Mouse (Mus musculus): ENCODE results near the gene Adamts14.

Gene Adamts14

DNA sequence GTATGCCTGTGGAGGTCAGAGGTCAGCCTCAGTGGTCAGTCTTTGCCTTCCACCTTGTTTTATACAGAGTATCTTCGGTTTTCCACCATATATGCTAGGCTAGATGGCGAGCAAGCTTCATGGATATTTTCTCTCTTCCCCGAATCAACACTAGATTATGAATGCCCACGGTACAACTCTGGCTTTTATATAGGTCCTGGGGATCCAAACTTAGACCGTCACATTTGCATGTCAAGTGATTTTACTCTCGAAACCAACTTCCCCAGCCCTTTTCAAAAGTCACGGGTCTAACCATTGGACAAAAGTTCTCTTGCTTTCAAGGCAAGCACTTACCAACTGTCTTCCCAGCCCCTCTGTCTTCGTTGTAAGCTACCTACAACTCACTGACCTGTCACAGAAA, 94.6 kb downstream of the Adamts14 start:
- no peak for DNase-seq (ENCODE audit: inconsistent ontology term)

DNA sequence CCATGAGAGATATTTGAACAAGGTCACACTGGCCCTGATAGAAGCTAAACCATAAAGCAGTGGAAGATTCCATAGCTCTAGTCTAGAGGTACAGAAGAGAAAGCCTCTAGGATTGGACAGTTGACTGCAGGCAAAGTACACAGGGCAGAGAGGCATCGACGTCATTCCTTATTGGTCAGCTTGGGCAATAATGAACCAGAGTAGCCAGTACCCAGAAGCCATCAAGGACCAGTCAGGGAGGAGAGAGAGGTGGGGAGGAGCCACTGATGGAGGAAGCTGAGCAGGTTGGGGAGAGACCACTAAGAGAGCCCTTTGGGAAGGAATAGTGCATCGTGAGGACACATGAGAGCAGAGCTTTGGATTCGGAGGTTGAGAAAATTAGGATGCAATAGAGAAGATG, 95.5 kb downstream of the Adamts14 start:
- no peak for DNase-seq (ENCODE audit: inconsistent ontology term)

DNA sequence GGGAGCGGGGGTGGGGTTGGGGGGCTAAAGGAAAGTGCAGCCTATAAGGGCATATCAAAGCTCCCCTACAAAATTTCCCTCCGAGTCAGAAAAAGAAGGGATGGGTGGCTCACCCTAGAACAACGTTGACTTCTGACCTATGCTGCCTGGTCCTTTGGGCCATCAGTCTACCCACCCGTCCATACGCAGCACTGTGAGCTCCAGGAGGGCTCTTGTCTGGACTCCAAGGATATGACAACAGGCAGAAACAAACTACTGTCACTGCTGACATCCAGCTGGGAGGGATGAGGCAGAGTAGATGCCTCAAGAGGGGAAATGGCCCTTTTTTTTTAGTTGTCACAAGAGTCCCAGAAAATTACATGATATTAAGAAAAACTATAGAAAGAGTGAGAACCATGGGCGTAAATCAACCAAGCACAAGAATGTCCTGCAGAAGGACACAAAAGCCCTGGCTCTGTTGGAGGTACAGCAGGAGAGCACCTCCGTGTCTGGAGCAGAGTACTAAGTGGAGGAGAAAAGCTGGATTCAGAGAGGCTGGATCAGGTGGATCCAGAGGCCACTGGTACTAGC, 96.9 kb downstream of the Adamts14 start:
- no peak for DNase-seq (ENCODE audit: inconsistent ontology term)

DNA sequence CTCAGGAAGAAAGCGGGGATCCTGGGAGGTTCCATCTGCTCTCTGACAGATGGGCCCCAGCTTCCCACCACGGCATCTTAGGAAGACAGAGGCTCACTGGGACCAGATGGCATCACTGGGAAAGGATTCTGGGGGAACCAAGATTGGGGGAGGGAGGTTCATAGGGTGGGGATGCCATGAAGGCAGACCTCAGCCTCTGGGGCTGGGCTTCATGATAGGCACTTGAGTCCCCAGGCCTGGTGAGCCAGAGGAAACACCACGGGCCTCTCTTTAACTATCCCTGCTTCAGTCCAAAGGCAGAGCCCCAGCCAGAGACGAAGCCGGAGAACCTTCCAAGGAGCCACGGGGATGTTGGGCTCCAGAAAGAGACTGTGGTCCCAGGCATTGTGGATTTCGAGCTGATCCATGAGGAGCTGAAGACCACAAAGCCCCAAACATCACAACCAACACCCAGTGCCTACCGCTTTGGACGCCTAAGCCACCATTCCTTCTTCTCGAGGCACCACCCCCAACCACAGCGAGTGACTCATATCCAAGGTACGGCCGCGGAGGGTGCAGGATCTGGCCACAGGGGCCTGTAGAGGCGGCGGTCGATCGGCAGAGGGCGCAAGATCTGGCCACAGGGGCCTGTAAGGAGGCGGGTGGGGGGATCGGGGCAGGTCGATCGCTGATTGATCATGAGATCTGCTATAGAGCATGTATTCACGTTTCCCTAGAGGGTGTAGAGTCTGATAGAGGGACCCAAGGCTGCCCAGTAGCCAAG, 97.6 kb downstream of the Adamts14 start:
- peak; percentile 69 for DNase-seq (ENCODE audit: inconsistent ontology term)

DNA sequence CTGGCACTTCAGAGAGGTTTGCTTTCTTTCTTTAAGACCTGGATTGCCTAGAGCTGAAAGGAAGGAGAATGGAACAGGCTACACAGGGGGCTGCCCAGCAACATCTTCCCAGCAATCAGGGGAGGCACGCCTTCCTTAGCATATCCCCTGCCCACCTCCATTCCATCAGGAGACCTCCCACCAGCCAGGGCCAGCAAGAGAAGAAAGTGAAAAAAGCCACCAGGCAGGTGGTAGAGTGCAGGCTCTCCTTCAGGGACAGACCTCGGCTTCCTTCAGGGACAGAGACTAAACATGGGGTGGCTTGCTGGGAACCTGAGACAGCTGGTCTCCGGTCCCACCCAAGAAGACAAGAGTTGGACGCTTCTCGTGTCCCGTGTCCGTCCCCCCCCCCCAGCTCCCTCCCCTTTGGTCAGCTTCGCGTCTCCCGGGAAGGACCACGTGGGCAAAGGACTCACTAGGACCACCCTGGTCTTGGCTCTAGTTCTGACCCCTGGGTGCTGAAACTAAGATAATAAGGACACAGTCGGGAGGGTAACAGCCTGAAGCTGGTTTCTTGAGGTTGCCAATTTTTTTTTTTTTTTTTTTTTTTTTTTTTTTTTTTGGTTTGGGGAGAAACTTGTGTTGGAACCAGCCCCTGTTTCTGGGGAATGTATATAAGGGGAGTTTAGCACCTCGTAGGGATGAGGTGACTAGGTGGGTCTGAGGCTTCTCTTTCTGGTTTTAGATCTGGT, 98.4 kb downstream of the Adamts14 start:
- no peak for DNase-seq (ENCODE audit: inconsistent ontology term)

DNA sequence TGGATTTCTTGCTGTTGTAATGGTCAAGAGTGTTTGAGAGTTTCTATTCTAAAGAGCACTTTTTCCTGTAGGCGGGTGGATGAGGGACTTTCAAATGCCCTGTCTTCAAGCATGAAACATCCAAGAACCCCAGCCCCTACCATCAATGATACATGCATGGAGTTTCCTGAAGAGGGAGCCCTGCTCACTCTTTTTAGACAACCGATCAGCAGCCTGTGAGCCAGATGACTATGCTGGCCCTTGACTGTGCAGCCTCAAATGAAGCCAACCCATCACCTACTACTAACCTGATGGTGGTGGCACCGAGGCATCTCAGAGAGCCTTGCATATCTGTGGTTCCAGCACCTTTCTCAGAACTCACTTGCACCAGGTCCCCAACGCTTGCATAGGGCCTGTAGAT, 100.7 kb downstream of the Adamts14 start:
- DNase-seq (ENCODE audit: inconsistent ontology term): no peak

DNA sequence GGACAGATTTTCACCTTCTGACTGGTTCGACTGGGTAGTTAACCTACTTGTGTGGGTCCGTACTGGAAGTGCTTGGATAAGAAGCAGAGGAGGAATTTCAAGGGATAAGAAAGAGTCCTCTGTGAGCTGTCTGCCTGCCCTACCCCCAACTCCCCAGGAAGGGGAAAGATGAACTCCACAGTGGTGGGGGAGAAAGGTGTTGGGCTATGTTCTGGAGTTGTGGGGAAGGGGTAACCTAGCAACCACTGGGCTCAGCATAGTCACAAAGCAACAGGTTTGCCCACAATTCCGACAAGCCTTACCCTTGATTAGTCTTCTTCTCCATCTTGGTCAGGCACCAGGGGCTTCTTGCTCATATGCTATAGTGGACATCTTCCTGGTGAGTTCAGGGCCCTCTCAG, 101.6 kb downstream of the Adamts14 start, which contains the start of gene Tbata:
Tbata (plus strand) TSS at position 301 of the 400 bp plus-strand sequence.
- DNase-seq (ENCODE audit: inconsistent ontology term): no peak

DNA sequence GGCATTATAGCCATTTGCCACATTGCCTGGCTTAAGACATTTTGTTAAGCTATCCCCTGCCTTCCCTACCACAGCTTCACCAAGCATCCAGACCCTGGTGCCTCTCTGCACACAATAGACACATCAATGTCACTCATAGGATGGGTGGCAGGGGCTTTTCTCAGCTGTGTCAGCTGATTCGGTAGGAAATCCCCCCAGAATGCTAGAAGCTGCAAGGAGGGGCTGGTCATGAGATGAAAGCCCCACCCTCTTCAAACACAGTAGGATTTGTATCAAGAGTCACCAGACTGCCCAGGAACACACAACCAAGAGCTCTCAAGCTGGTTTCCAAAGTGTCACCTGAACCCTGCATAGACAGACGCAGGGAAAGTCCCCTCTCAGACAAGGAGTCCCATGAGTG, 104.8 kb downstream of the Adamts14 start:
- DNase-seq (ENCODE audit: inconsistent ontology term): no peak

DNA sequence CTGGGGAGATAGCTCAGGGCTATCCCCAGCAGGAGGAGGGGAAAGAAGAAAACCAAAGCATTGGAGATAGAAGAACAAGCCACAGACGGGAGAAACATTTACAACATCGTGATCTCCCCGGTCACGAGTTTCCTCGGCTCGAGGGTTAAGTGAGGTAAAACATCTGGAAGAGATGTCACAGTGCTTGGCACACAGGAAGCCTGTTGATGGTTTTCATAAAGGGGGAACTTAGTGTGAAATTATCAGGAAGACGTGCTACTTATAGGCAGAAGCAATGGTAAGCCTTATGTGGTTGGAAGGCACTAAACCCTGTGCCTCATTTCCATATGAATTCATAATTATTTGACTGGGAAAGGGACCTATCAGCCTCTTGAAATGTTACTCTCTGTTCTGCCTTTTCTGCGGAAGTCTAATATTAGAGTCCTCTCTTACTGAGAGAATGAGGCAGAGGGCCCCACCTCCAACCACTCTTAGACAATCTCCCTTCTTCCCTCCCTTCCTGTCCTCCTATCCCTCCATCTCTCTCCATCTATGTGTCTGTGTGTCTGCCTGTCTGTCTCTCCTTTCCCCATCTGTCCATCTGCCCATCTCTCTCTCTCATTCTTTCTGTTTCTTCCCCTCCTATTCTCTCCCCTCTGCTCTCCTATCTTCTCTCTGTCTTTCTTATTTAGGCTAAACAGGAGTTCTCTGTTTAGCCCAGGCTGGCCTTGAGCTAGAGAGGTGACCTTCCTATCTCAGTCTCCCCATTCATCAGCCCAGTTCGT, 105.7 kb downstream of the Adamts14 start:
- no peak for DNase-seq (ENCODE audit: inconsistent ontology term)

DNA sequence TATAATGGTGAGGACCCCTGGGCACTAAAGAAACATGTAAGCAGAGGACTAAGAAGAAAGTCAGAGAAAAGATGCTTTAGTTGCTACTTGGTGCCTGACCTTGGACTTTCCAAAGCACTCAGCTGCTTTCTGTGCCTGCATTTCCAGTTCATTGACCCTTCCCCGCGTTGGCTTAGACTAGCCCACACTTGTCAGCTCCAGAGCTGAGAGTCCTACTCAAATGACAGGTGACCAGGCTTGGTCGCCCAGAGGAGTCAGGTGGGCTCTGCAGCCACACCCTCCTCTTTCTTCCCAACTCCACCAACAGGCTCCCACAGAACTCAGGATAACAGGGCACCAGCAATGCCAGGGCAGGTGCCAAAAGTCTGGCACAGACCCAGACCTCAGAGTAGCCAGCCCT, 110.9 kb downstream of the Adamts14 start:
- no peak for DNase-seq (ENCODE audit: inconsistent ontology term)

DNA sequence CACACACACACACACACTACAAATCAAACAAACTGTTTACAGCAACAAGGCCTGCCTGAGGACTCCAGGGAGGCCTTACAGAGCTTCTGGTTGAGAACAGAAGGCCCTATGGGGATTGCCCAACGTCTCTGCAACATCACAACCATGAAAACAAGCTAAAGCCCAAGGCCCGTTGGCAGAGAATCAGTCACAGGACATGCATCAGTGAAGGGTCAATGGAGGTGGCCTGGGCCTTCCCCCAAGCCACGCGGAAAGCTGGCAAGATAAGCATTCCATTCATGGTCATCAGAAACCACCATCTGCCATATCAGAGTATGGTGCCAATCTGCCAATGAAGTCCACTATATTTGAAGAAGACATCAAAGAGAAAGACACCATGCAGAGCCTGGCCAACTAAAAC, 112.6 kb downstream of the Adamts14 start:
- DNase-seq (ENCODE audit: inconsistent ontology term): no peak

DNA sequence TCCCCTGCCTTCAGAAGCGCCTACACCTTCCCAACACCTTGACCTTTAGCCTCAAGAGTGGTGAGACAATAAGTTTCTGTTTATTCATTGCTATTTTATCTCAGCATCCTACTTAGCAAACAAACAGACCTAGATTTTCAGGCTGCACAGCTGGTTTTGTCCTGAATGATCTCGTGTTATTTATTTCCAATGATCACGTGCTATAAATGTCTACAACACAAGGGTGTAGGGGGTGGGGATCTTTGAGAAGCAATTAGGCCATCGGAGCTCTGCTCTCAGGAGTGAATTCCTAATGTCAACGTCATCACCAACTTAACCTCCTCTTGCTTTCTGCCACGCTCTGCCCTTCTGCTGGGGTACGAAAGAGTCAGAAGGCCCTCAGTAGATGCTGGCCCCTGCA, 113.1 kb downstream of the Adamts14 start:
- no peak for DNase-seq (ENCODE audit: inconsistent ontology term)

DNA sequence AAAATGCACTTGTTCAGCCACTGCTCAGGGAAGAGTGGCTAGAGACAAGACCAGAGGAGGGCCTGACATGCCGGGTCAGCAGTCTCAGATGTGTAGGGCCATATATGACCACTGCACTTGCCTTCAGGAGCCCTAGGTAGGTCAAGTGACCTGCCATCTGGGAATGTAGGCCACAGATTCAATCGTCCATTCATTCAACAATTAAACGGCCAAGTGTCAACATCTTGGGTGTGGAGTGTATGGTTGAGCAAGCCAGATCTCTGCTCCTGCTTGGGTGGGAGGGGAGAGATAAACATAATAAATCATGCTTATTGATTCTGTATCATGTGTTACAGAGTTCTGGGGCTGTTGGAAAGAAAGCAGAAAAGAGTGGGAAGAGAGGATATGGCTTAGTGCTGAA, 114.6 kb downstream of the Adamts14 start:
- no peak for DNase-seq (ENCODE audit: inconsistent ontology term)

DNA sequence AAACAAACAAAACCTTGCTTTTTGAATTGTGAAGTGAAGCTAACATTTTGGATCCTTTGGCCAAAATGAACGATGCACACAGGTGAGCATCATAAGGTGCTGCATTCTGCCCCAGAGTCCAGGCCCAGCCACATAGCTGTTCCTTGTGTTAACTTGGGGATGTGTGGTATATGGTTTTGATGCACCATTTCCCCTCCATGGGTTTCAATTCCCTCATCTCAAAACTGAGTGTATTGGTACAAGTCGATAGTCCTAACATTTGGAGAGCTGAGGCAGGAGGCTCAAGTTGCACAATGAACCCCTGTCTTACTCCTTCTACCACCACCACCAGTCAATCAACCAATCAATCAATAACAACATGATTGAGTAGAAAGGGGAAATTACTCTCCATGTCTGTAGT, 116.8 kb downstream of the Adamts14 start:
- DNase-seq (ENCODE audit: inconsistent ontology term): no peak

DNA sequence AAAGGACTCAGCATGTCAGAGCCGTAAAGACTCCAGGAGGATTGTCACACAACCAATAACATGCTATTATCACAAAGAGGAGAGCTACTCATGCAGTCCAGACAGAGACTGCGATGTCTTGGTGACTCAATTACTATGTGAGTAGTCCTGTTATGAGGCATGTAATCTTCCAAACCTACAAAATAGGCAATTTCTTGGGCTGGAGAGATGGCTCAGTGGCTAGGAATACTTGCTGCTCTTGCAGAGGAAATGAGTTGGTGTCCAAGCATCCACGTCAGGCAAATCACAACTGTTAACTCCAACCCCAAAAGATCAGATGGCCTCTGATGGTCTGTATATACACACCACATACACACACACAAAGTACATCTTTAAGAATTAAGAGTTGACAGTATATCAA, 117.6 kb downstream of the Adamts14 start:
- DNase-seq (ENCODE audit: inconsistent ontology term): no peak

DNA sequence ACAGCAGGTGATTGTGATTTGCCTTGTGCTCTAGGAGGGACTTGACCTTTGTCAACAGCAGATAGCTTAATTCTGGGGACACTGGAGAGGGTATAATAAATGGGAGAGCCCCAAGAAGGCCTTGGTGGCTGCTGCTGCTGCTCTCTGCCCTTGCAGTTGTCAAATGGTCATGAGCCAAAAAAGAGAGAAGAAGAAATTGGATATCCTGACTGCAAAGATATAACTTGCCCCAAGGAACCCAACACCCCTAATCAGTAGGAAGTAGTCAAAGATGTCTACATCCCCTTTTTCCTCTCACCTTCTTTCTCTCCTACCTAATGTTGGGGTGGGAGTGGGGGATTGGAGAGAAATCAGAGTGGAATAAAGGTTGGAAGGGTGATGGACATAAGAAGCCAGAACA, 121.1 kb downstream of the Adamts14 start:
- DNase-seq (ENCODE audit: inconsistent ontology term): no peak

DNA sequence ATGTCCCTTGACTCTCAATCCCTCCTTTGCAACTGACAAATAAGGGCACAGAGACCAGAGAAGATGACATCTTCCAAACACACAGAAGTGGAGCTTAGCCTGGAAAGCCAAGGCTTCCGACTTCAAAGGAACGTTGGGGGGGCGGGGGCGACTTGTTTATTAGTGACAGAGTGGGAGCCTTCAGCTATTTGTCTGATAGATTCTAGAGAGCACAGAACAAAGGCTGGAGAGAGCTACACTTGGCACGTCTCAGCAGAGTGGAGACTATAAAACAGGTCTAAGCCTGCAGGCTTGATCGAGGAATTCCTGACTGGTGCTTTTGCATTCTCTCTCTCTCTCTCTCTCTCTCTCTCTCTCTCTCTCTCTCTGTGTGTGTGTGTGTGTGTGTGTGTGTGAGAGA, 122.6 kb downstream of the Adamts14 start:
- peak; percentile 49 for DNase-seq (ENCODE audit: inconsistent ontology term)

DNA sequence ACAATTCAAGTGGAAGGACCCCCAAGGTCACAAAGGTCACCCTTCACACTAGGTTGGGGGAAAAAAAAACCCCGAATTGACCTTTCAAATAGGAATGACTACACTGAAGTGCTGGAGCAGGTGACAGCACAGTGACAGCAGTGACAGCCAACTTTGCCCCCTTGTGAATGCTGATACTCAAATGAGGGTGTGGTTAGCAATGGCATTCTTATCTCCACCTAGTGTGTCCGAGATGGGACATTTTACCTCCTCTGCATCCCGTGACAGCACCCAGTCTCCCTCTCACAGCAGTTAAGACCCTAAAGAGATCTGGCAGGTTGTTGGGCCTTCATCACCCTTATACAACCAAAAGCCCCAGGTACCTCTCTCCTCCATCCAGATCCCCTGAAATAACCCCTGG, 123.8 kb downstream of the Adamts14 start:
- DNase-seq (ENCODE audit: inconsistent ontology term): no peak

DNA sequence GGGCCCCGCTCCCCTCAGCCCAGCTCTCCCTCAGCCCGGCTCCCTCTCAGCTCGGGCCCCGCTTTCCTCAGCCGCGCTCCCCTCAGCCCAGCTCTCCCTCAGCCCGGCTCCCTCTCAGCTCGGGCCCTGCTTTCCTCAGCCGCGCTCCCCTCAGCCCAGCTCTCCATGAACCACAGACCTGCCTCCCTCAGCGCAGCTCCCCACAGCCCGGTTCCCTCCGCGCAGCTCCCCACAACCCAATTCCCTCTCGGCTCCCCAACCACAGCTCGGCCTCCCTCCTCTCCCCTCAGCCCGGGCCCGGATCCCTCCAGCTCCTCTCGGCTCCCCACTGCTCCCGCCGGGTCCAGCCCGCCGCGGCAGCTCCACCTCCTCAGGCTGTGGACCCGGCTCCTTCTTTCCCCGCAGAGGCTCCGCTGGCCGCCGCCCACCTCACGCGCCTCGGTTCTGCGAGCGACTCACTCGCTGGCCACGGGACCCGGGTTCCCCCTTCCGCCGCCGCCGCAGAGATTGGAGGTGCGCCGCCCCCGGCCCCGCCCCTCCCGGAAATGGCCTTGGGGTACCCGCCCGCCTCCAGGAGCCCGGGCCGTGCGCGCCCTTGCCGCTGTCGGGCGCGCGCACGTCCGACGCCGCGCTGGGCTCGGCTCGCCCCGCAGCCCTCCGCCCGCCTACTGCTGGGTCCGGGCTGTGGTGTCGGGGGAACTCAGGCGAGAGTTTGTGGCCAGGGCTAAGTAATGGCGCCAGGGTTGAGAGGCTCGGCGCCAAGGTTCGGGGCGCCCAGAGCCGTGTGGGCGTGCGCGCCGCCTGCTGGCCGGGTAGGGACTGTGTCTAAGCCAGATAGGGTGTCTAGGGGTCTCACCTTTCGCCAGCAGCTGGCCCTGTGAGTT, 125.8 kb downstream of the Adamts14 start, which contains the start of gene Sgpl1:
Sgpl1 (minus strand) TSS at position 547 of the 884 bp plus-strand sequence.
- DNase-seq (ENCODE audit: inconsistent ontology term): peak; percentile 99

Measured in Muller cell, postnatal 12 days (primary cell).